Mouse (Mus musculus) kidney, adult 8-10 months (tissue): ENCODE measurements at regions not wholly inside any gene's neighbourhood (a gene's known extent, or its start where the extent isn't known, plus 50 kb on each side); places are given as distances from the start of the nearest gene placed in this dataset.

Source experiments
- DNase-seq, 2 experiments: peaks; one replicate each; pipeline ENCODE4 v3.0.0; 2022

DNA sequence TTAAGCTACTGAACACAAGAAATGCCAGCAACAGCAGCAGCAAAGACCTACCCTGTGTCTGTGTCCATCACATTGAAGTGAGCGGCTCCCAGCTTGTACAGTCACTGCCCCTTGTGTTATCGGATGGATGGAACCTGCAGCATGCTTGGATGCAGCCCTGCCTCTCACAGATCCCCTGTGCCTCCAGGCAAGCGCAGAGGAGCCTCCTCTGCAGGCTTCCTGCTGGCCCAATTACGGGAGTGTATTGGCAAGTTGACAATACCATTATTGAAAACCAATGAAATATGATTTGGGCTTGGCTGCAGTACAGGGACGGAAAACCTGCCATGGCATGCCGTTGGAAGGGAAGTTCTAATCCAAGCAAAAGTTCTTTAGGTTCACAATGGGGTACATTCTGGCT lies 81.9 kb upstream of the Otos start:
- no peak for DNase-seq

DNA sequence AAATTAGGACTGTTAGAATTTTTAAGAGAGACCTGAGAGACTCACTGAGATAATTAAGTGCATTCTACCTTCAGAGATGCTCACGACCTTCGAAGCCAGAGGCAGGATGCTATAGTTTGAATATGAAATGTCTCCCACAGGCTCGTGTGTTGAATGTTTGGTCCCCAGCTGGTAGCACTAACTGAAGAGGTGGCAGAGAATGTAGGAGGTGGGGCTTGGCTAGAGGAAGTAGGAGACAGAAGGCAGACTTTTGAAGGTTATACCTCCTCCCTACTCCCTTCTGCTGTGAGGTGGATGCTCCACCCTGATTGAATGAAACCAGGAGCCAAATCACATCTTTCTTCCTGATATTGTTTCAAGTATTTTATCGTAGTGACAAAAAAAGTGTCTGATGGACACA lies 79.3 kb upstream of the Otos start:
- DNase-seq, result no peak

DNA sequence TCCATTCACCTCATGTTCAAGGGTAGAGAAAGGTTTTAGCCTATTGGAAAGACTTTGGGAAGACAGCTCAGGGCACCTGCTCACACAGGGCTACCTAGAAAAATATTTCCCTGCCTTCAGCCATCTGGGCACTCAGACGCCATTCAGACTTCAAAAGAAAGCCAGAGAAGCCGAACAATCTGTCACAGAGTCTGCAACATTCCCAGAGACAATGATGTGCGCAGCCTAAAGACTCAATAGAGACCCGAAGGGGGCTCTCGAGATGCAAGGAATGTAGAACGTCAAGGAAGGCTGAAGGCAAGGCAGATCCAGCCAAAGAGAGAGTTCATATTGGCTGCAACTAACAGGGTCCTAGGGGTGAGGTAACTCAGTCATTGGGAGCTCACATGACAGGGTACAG lies 78.7 kb upstream of the Otos start:
- no peak for DNase-seq

DNA sequence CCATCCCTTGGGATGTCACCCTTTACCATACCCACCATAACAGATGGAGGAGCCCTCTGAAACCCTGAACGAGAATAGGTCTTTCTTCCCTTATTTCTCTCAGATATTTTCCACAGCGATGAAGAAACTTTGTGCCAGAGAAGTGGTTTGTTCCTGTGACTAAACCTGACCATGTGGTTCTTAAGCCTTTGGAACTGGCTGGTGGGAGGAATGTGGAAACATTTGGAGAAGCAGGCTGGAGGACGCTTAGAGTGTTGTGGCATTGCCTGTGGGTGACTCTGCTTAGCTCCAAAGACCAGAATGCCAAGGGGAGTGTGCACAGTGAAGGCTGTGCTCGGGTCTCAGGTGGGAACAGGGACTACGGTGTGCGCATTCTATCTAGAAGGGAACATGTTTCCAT lies 77.7 kb upstream of the Otos start:
- no peak for DNase-seq

DNA sequence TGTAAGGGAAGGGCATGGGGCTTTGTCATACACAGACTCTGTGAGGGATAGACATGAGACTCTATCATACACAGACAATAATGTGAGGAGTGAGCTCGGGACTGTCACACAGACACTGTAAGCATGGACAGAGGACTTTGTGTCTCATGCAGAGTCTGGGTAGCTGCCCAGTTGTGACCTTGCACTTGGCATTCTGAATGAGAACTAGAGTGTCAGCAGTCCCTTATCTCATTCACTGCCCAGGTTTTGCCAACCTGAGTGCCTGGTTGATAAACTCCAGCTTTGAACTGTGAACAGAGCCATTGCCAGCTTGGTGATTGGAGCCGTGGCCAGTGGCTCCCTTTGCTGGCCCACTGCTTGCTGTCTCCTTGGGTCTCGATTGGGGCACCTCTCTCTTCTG lies 75.5 kb upstream of the Otos start:
- DNase-seq, result no peak

DNA sequence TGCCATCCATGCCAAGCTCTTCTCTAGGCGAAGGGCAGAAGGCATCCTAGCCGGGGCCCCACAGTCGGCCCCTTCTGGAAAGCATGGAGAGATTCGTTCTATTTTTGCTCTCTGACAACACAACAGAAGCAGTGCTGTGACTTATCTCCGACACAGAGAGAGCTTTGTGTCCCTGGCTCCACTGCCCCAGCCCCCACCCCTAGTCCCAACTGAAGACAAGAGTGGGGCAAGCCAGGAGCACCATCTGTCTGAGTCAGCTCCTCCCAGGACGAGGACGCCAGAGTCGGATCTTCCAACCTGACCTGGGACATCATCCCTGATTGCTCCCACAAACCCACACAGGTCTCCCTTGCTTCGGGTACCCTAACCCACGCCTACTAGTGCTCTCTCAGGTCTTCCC lies 71.9 kb upstream of the Otos start:
- no peak for DNase-seq

DNA sequence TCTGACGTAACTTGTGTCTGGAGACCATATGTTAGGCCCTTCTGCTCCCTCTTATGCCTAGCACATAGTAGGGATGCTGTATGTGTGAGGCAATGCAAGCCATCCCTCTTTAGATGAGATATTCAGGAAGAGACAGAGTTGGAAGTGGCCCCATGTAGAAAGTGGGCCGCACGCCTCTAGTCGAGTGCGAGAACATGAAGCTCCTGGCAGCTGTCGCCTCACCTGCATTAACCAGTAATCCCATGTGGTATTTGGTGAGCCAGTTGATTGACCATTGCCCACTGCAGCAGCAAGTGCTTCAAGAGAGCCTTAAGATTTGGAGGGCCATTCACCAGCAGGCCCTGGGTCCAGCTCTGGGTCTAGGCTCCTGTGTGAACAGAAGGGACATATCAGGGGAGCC lies 71.2 kb upstream of the Otos start:
- no peak for DNase-seq

DNA sequence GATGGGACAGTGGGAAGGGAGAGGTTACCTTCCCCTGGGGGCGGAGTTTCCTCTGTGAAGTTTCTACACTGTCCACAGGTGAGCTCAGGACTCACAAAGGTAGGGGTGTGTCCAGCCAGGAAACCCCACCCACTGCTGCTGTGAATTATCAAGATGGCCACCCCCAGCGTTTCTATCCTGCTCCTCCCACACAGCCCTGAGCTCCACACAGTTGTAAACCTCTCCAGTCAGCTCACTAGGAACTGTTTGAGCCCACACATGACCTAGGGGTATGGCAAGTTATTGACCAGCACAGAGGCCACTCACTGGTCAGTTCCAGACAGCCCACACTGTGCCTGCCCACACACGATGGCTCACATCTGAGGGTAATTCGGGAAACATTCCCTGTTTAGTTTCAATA lies 69.5 kb upstream of the Otos start:
- DNase-seq, result no peak

DNA sequence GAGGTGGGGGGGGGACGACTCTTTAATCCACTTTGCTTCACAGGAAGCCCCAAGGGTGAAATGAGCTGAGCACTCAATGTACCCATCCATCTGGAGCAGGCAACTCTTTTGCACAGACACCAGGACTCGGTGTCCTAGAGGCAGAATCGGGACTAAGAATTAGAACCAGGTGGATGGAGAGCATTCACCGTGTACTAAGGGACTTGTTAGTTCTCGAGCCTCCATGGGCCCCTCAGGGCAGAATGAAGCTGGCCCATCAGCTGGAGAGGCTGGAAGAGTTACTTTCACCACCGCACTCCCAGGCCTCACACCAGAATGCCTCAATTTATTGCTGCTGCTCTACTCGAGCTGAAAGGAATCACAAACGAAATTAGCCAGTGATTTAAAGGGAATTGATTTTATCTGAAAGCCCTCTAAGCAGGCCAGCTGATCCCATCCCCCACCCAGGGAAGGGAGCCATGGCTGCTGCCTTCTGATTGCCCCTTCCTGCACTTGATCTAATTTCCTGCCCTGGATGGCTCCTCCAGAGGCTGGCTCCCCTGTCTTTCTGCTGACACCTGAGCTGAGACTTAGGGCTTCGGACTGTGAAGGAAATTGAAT lies 66.2 kb upstream of the Otos start:
- DNase-seq, result no peak

DNA sequence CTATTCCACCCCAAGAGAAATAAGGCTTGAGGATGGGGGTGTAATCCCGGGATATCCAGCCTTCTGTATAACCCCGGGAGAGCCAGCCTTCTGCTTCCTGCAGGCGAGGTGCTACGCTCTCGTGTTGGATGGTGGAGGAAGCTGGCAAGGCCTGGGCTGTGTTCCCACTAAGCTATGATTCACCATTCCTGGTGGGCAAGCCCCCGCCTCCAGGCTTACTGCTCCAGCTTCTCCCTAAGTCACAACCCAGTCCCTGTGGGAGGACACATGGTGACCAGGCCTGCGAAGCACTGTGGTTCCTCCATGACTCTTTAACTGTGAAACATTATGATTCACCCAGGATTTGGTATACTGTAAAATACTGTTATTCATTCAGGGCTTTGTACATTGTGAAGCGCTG lies 63.7 kb upstream of the Otos start:
- DNase-seq, result no peak

DNA sequence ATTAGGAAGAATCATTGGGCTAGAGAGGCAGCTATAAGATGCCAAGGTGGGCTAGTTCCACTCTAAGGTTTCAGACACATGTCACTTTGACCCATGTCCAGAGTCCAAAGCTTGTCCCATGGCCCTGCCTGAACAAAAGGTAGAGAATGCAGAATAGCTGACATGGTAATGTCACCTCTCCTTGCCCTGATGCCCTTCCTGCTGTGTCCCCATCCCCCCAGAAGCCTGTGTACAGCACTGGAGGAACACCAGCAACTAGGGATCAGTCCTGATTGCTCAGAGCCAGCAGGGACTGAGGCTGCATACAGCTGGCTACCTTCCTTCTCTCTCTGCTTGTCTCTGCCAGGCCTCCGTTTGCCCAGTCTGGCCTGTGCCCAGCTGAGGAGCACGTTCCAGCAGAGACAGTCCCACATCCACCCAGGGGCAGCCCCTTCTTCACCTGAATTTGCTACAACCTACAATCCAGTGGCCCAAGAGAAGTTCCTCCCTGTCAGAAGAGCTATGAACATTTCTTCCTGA lies 61.7 kb upstream of the Otos start:
- peak in 1 of 2 experiments; percentile 7 for DNase-seq

DNA sequence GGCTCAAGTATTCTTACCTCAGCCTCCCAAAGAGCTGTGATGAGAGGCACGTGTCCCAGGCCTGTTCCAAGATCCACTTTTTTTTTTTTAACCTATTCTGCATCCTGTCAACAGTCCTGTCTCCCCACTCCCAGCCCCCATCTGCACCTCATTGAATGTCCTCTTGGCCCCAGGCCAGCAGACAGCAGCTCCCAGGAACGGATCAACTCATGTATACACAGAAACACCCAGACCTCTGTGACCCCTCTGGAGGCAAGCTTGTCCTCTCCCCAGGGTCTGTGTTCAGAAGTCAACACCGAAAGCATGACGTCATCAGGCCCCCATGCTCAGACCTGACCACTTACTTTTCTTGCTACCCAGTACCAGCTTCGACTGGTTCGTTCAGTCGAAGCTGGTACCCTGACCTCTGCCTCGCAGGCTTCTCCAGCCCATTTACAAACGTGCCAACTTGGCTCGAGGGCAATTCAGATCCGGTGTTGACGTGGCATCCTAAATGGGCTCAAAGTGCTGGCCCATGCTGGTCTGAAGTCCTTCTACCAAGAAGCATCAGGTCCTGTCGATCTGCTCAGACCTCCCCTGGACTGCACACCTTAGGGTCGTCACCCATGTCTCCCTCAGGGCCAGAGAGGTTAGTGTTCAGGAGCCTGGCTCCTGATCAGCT lies 60.7 kb upstream of the Otos start:
- peak; percentile 31 to 41 for DNase-seq

DNA sequence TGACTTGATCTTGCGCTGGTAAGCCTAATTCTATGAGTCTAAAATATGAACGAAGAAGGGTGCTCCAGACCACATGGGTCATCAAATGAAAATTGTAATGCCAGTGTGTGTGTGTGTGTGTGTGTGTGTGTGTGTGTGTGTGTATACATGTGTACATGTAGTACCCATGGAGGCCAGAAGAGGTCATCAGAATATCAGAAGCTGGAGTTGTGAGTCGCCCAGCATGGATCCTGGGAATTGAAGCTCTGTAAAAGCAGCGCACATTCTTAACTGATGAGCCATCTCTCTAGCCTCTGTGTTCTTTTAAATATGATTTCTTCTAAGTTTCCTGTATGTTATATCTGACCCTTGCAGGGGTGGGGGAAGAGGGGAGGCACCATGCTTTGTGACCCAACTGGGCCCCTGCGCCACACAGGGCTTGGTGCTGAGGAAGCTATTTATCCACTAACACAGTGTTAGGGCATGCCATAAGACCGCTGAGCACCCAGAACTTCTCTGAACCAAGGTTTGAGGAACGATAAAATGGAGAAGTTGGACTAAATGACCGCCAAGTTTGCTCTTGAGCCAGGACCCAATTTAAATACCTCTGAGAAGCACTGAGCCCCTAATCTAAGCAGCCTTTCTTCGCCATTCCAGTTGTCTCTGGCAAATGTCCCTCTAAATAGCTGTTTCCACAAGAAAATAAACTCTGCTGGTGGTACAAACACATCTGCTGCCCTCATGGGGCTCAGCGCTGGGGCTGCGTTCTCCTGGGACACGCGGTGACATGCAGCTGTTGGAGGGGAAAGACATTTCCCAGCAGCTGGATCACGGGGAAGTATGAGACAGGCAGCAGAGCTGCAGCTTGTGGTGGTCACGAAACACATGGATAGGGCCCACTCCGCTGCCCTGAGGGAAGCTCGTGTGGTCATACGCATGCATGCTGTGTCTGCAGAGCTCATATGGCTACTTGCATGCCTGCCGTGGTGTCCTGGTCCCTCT lies 59.6 kb upstream of the Otos start:
- no peak for DNase-seq

DNA sequence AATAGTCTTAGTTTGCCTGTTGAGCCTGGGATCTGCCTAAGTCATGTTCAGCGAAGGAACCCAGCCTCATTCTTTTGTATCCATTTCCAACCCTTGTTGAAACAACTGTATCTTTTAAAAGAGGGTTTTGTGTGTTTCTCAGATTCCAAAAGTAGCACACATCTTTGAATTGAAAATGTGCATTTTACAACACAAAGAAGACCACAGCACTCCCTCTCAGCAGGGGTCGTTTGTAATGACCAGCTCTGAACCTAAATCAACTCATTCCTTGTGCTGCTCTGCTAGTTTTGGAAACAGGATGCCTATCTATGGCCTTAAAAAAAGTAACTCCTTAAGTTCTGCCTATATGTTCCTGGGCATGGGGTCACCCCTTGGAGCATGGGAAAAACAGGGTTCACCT lies 58.8 kb upstream of the Otos start:
- DNase-seq, result no peak

DNA sequence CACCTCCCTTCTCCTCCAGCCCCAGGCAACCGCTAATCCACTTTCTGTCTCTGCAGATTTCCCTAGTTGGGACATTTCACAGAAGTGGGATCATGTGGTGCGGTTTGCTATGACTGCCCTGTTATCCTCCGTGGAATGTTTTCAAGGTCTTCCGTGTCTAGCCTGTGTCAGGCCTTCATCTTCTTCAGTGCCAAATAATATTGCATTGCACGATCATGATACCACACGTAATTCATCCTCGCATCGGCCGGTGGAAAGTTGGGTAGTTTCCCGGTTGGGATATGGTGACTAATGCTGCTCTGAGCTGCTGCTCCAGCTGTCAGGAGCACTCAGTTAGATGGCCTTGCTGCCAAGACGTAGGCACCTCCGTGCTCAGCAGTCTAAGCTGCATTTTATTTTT lies 55.3 kb upstream of the Otos start:
- DNase-seq, result no peak

DNA sequence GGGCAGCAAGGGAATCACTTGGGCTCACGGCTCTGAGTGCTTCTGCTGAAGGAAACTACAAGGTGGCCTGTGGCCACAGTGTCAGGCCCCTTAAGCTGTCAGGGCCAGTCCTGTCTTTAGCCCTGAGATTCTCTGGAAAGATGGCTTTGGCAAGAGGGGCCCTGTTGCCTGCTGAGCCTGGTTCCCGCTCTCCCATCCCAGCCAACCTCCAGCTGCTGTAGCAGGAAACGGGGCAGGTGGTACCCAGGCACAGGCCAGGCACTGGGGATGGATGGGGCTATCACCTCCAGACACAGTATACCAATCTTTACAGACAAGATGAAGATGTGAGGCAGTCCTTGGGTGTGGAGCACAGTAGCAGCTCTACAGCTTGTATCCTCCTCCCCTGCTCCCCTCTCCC lies 54.6 kb upstream of the Otos start:
- DNase-seq, result no peak

DNA sequence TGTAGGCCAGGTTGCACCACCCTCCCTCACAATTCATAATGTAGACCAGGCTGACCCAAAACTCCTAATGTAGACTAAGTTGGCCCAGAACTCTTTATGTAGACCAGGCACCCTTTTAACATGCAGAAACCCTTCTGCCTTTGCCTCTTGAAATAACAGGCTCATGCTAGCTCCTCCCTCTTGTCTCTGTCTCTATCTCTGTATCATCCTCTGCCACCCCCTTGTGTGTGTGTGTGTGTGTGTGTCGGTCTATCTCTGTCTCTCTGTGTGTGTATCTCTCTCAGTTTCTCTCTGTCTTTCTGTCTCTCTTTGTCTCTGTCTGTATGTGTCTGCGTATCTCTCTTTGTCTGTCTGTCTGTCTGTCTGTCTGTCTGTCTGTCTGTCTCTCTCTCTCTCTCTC lies 51.5 kb upstream of the Otos start:
- no peak for DNase-seq

DNA sequence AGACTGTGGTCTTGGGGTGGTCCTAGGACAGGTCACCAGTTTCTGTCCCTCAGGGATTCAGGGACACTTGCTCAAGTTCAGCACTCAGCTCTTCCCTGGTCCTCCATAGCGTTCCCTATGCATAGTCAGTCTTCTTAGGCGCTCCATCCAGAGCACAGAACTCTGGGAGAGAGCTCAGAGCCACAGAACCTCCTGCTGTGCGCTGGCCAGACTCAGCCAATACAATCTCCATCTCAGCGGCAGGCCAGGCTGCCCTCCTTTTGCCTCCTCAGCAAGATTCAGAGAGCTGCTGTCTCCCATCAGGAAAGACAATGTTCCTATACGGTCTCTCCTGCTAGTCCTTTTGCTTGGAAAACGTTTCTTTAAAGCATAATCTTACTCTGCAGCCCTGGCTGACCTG lies 51.1 kb upstream of the Otos start:
- DNase-seq, result no peak

DNA sequence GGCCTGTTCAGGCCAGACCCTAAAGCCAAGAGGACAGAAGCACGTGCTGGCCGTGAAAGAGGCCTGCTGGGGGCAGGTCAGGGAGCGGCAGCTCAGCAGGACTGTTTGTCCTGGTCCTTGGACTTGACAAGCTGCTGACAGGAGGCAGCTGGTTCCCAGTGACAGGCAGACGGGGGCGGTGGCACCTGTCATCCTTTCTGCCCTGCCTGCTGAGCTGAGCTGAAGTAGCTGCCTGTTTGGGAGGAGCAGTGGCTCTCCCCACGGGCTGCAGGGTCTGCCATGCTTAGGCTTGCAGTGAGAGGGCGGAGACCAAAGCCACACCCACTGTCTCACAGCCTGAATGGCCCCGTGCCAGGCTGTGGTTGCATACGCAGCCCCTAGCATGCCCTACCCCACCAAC lies 50.4 kb upstream of the Otos start:
- DNase-seq, result no peak

DNA sequence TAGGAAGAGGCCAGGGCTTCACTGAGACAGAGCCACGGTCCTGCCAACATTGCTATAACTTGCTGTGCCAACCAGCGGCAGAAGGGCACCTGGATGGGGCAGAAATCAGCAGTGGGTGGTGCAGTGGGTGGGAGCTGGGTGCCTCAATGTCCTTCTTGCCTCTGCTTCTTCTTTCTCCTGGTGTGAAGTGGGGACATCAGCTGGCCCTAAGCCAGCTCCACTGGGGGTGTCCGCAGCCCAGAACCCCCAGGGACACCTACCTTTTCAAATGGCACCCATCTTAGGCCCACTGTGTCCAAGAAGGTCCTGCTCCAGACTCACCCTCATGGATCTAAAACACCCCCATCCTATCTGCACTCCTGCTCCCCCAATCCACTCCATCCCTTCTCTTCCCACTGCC lies 49.9 kb upstream of the Otos start:
- DNase-seq, result no peak
